Mouse (Mus musculus): ENCODE measurements around the gene Astn1. TPM values are rescaled to one million over a fixed set of nuclear protein-coding genes. Genes with fewer than 3 reads are reported as not detected.

Gene Astn1
- total and polyA plus RNA-seq, 3 experiments, result 0.35 to 0.42 TPM; not detected in 1

DNA sequence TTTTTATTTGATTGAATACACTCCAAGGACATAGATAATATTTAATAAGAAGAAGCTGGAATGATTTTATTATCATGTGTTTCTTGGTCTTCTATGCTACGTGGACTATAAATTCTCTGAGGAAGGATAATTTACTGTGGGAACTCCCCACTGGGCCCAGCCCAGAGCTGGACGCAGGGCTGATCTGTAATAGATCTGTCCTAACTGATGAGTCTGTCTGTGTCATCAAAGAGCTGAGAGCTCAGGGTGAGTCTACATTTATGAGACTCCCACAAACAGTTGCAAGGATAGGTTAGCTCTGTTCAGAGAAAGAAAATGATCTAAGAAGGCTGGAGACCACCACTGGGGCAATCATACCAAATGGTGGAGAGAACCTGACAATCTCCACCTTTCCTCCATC lies 271.4 kb downstream of the Astn1 start:
- Histone ChIP-seq H3K4me2 (ENCODE audit: insufficient read depth, low read depth, poor library complexity, severe bottlenecking) (no peak overlapping the region), H3K27ac (ENCODE audit: insufficient read depth, low read depth) (no peak overlapping the region), H3K4me1 (ENCODE audit: control insufficient read depth in 1 of 2, insufficient read depth in 2 of 2) (peaks cover 4 to 9% of the 10 kb centered on the region in 2 experiments; a peak in 3 of 4 replicates), H3K36me3 (replicated peaks in 1 of 2; ENCODE audit: control insufficient read depth in 1 of 2, insufficient read depth in 1 of 2, low read length in 1 of 2) (no peaks in the 10 kb centered on the region), H3K27me3 (replicated peaks) (peaks cover 2% of the 10 kb centered on the region), H3K9me3 (replicated peaks; ENCODE audit: low read length) (no peaks in the 10 kb centered on the region), H3K9ac (ENCODE audit: insufficient read depth, low read depth) (no peak overlapping the region), H3K4me3 (replicated peaks in 1 of 3; ENCODE audit: low read depth in 2 of 3, low read length in 2 of 3, poor library complexity in 1 of 3) (no peak overlapping the region), H3K79me2 (replicated peaks; ENCODE audit: control insufficient read depth, extremely low read depth, insufficient read depth, poor library complexity, severe bottlenecking) (no peaks in the 10 kb centered on the region)
- in situ Hi-C loops (cut with MboI; ENCODE audit: low pct_ligation_motif_present, low pct_unique_long_range_greater_than_20kb, low sequenced_read_pairs), result no loop called here
- TF ChIP-seq POLR2AphosphoS2 (IDR thresholded peaks at IDR 0.05; ENCODE audit: low read depth, low read length) (no peak), PAX5 (IDR thresholded peaks at IDR 0.05; ENCODE audit: low read length) (no peak)
- dilution Hi-C loops (cut with MboI; ENCODE audit: extremely low pct_ligation_motif_present, extremely low pct_unique_long_range_greater_than_20kb, low sequenced_read_pairs), result no loop called here
- no peak for DNase-seq (ENCODE audit: extremely low read depth)

GRCm38 (mm10) chr1:158641306-158641705 lies 279.2 kb downstream of the Astn1 start:
- H3K4me3 ChIP-seq (replicated peaks in 1 of 3; ENCODE audit: low read depth in 2 of 3, low read length in 2 of 3, poor library complexity in 1 of 3), result no peak overlapping the region
- no peak for DNase-seq (ENCODE audit: extremely low read depth)
- H3K9ac ChIP-seq (ENCODE audit: insufficient read depth, low read depth), result no peak overlapping the region
- TF ChIP-seq MAZ (IDR thresholded peaks at IDR 0.05; ENCODE audit: low read depth, low read length) (no peak), BHLHE40 (IDR thresholded peaks at IDR 0.05; ENCODE audit: low read depth, low read length) (no peak), CHD2 (IDR thresholded peaks at IDR 0.05; ENCODE audit: low read length) (no peak), ELF1 (IDR thresholded peaks at IDR 0.05; ENCODE audit: low read depth, low read length) (no peak)
- in situ Hi-C loops (cut with MboI; ENCODE audit: low pct_ligation_motif_present, low pct_unique_long_range_greater_than_20kb, low sequenced_read_pairs) (no loop called here), dilution Hi-C loops (cut with MboI; ENCODE audit: extremely low pct_ligation_motif_present, extremely low pct_unique_long_range_greater_than_20kb, low sequenced_read_pairs) (no loop called here)
- no peak overlapping the region for H3K4me2 ChIP-seq (ENCODE audit: insufficient read depth, low read depth, poor library complexity, severe bottlenecking)
- no peaks in the 10 kb centered on the region for H3K9me3 ChIP-seq (replicated peaks; ENCODE audit: low read length)
- H3K27ac ChIP-seq (ENCODE audit: insufficient read depth, low read depth), result no peak overlapping the region
- no peaks in the 10 kb centered on the region for H3K27me3 ChIP-seq (replicated peaks)
- H3K4me1 ChIP-seq (ENCODE audit: control insufficient read depth in 1 of 2, insufficient read depth in 2 of 2), result no peaks in the 10 kb centered on the region
- H3K36me3 ChIP-seq (replicated peaks in 1 of 2; ENCODE audit: control insufficient read depth in 1 of 2, insufficient read depth in 1 of 2, low read length in 1 of 2), result no peaks in the 10 kb centered on the region
- no peaks in the 10 kb centered on the region for H3K79me2 ChIP-seq (replicated peaks; ENCODE audit: control insufficient read depth, extremely low read depth, insufficient read depth, poor library complexity, severe bottlenecking)

GRCm38 (mm10) chr1:158642247-158642646 lies 280.2 kb downstream of the Astn1 start:
- Histone ChIP-seq H3K27ac (ENCODE audit: insufficient read depth, low read depth) (no peak overlapping the region), H3K79me2 (replicated peaks; ENCODE audit: control insufficient read depth, extremely low read depth, insufficient read depth, poor library complexity, severe bottlenecking) (no peaks in the 10 kb centered on the region), H3K36me3 (replicated peaks in 1 of 2; ENCODE audit: control insufficient read depth in 1 of 2, insufficient read depth in 1 of 2, low read length in 1 of 2) (no peaks in the 10 kb centered on the region), H3K4me1 (ENCODE audit: control insufficient read depth in 1 of 2, insufficient read depth in 2 of 2) (no peaks in the 10 kb centered on the region), H3K27me3 (replicated peaks) (no peaks in the 10 kb centered on the region), H3K9me3 (replicated peaks; ENCODE audit: low read length) (no peaks in the 10 kb centered on the region), H3K9ac (ENCODE audit: insufficient read depth, low read depth) (no peak overlapping the region), H3K4me3 (replicated peaks in 1 of 3; ENCODE audit: low read depth in 2 of 3, low read length in 2 of 3, poor library complexity in 1 of 3) (no peak overlapping the region), H3K4me2 (ENCODE audit: insufficient read depth, low read depth, poor library complexity, severe bottlenecking) (no peak overlapping the region)
- dilution Hi-C loops (cut with MboI; ENCODE audit: extremely low pct_ligation_motif_present, extremely low pct_unique_long_range_greater_than_20kb, low sequenced_read_pairs), result no loop called here
- in situ Hi-C loops (cut with MboI; ENCODE audit: low pct_ligation_motif_present, low pct_unique_long_range_greater_than_20kb, low sequenced_read_pairs), result no loop called here
- TF ChIP-seq USF2 (conservative IDR thresholded peaks at IDR 0.05; ENCODE audit: low read depth, low read length) (no peak), NRF1 (IDR thresholded peaks at IDR 0.05; ENCODE audit: low read depth, low read length) (no peak)
- no peak for DNase-seq (ENCODE audit: extremely low read depth)

All from CH12.LX (cell line).